15 mouse cellular contexts compared by ENCODE assay signal in genomic region chr2:17844662-17845446, GRCm38 (mm10).
A peak's percentile ranks its signal among the peaks of the same experiment; 100 is the strongest.
DNase-seq lines count a peak whose midpoint lies in the region; ATAC-seq lines count a peak whose summit lies in the region.
"Had no signal": no experiment of that assay in that cellular context is flagged by ENCODE, and none has a peak within 500 bp of the region (broad histone marks: within the 10 kb centered on the region; RNA-seq: fewer than 3 reads in every experiment).

No protein-coding gene starts in this region.

- ATAC-seq in frontal cortex, adult (ENCODE audit: low TSS enrichment) = peak; percentile 73
- ATAC-seq: CD4-positive, CD25-positive, alpha-beta regulatory T cell, adult 4 months; hindbrain, postnatal 0 days had no signal

- DNase-seq in frontal cortex, postnatal 14 days (ENCODE audit: low spot score in 2 of 2) = no peak
- peak; percentile 29 to 37 for DNase-seq in right cerebral cortex, adult 2 months (ENCODE audit: low spot score in 2 of 2)
- DNase-seq in right cerebral cortex, postnatal 14 days = no peak
- DNase-seq in R1 (ENCODE audit: low read depth, low spot score) = peak; percentile 46
- DNase-seq in mesoderm, embryonic 11.5 days (ENCODE audit: low read depth, low spot score) = peak; percentile 51
- no peak for DNase-seq in ovary, postnatal 36 days (ENCODE audit: low spot score)
- DNase-seq in urinary bladder, postnatal 14 days (ENCODE audit: low spot score) = no peak
- DNase-seq: cerebellum, adult 11 months; cerebellum, postnatal 25 days; gastrocnemius, postnatal 10 days; heart, adult 18-20 months; kidney, adult 18-20 months had no signal

Comparison
In these comparisons a context has a peak if more than half of its experiments do, and no peak if none do; other contexts are left out.
1. DNase-seq: peak in right cerebral cortex, adult 2 months (2 of 2), R1 (single experiment) and mesoderm, embryonic 11.5 days (single experiment); none in frontal cortex, postnatal 14 days (0 of 2), right cerebral cortex, postnatal 14 days (single experiment), ovary, postnatal 36 days (single experiment) and urinary bladder, postnatal 14 days (single experiment).